In genomic region chr9:47136641-47137040, GRCm38 (mm10) we compare ENCODE assay signal across 16 mouse cellular contexts.
"Had no signal": no experiment of that assay in that cellular context is flagged by ENCODE, and none has a peak within 500 bp of the region (broad histone marks: within the 10 kb centered on the region; RNA-seq: fewer than 3 reads in every experiment).

No protein-coding gene starts in this region.

- H3K27ac ChIP-seq: neural tube, embryonic 12.5 days; neural tube, embryonic 13.5 days; neural tube, embryonic 15.5 days; stomach, embryonic 15.5 days; stomach, postnatal 0 days had no signal

- DNase-seq: right cerebral cortex, adult 18-20 months; right cerebral cortex, postnatal 14 days; right cerebral cortex, postnatal 25 days; right cerebral cortex, postnatal 4 days; spleen, adult 18-20 months; thymus, adult 18-20 months; thymus, adult 2 months; thymus, postnatal 14 days; thymus, postnatal 25 days; thymus, postnatal 36 days; thymus, postnatal 4 days had no signal

- H3K9ac ChIP-seq: neural tube, embryonic 12.5 days; neural tube, embryonic 13.5 days; neural tube, embryonic 15.5 days; stomach, embryonic 15.5 days had no signal

- H3K4me2 ChIP-seq: neural tube, embryonic 12.5 days; neural tube, embryonic 13.5 days; neural tube, embryonic 15.5 days; stomach, embryonic 15.5 days had no signal

- H3K9me3 ChIP-seq: neural tube, embryonic 12.5 days; neural tube, embryonic 13.5 days; neural tube, embryonic 15.5 days; stomach, embryonic 15.5 days had no signal

- H3K4me1 ChIP-seq: neural tube, embryonic 12.5 days; neural tube, embryonic 13.5 days; neural tube, embryonic 15.5 days; stomach, embryonic 15.5 days had no signal

- H3K4me3 ChIP-seq: neural tube, embryonic 12.5 days; neural tube, embryonic 13.5 days; neural tube, embryonic 15.5 days; stomach, embryonic 15.5 days had no signal

- H3K36me3 ChIP-seq: neural tube, embryonic 12.5 days; neural tube, embryonic 13.5 days; neural tube, embryonic 15.5 days; stomach, embryonic 15.5 days had no signal

- H3K27me3 ChIP-seq: neural tube, embryonic 12.5 days; neural tube, embryonic 13.5 days; neural tube, embryonic 15.5 days; stomach, embryonic 15.5 days had no signal
